Mouse (Mus musculus) G1E (cell line): Measurements from ENCODE around the gene Tmem45a.

Source experiments
- CTCF ChIP-seq: IDR thresholded peaks from 2 replicates; pipeline ENCODE4 v1.5.1; 2012; ENCODE audit warnings: low read depth, low read length, inconsistent platforms, mixed read lengths
- POLR2AphosphoS5 ChIP-seq: IDR thresholded peaks from 2 replicates; pipeline ENCODE4 v1.6.1; 2012; ENCODE audit warnings: low read depth, low read length, inconsistent platforms; ENCODE audit not compliant: insufficient replicate concordance

DNA sequence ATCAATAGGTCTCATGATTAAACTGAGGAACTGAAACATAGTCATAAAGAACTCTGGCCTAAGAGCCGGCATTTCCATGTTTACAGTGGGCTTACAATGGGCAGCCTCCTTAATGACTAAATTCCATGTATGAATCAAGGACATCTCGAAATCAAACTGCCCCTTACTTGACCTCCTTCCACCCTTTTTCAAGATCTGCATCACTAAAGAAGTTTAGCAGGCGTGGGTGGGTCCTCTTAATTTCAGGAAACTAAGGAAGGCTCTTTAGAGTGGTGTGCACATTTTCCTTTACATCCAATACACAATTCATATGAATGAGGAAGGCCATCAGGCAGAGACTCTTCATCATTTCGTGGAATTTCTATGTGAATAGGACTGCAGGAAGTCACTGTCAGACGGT lies 17.6 kb downstream of the Tmem45a start:
- TF ChIP-seq CTCF: no peak
- TF ChIP-seq POLR2AphosphoS5: no peak
